Mouse (Mus musculus) ovary, postnatal 36 days (tissue): Measurements from ENCODE around the gene Gm3239.
"Not testable (repeated sequence)": the region's sequence is repeated elsewhere in the genome, so short reads cannot be mapped to it uniquely, and the experiment has no call there.

Experiments
- DNase-seq: peaks from one replicate; pipeline ENCODE4 v3.0.0; 2022; ENCODE audit warnings: low spot score, mixed read lengths

The Gm3239 gene

GRCm38 (mm10) chr14:4663892-4664291 is at the start of gene Gm3239:
Gene Gm3239 (plus strand): TSS chr14:4664192.
- DNase-seq, result not testable (repeated sequence)

GRCm38 (mm10) chr14:4632052-4632451 is 31.9 kb upstream of the Gm3239 start, which contains the start of gene Gm8159:
Gene Gm8159 (plus strand): TSS chr14:4632352.
- not testable (repeated sequence) for DNase-seq

- DNase-seq, result peak; percentile 2
These were observed 14.7 kb upstream of the Gm3239 start for GRCm38 (mm10) chr14:4649309-4649708.

DNA sequence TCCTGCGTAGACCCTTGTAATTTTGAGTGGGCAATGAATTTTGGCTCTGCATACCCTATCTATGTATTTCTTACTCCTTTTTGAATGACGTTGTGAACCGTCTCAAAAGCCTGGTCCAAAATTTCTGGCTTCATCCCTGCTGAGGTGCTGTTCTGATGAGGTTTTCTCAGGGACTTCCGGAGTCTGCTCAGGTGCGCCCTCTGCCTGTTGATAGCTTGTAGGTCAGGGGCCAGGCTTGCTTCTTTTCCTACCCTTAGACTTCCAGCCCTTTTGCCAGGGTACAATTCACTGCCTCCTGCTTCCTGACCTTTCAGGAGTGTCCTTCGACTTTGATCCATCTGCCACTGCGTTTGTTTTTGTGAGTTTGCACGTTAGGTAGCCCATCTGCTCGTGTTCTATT is 13.7 kb upstream of the Gm3239 start:
- DNase-seq, result not testable (repeated sequence)

DNA sequence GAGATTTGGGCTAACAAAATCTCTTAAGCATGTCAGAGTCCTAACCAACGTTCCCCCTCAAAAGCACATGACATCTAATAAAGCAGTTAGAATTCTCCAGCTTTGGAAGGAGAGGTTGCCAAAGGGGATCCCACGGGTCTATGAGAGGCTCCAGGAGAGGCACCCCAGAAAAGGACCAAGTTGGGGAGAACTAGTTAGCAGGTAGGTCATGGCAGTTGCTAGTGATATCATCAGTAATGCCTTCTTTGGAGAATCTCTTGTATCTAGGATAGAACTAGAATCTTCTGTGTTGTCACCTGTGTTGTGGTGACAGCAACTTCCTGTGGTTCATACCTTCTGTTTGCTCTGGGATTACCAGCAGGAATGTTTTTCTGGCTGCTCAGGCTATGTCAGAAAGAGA is 44.9 kb downstream of the Gm3239 start, which contains the start of gene Gm7876:
Gm7876 (plus strand) TSS at position 301 of the 400 bp plus-strand sequence.
- not testable (repeated sequence) for DNase-seq
